Mouse (Mus musculus) NIH3T3 (cell line): ENCODE data around the gene Cdc20.

Source experiments
- DNase-seq: peaks from one replicate; pipeline ENCODE4 v3.0.0-alpha.2; 2012; ENCODE audit warnings: low read depth

Gene Cdc20

DNA sequence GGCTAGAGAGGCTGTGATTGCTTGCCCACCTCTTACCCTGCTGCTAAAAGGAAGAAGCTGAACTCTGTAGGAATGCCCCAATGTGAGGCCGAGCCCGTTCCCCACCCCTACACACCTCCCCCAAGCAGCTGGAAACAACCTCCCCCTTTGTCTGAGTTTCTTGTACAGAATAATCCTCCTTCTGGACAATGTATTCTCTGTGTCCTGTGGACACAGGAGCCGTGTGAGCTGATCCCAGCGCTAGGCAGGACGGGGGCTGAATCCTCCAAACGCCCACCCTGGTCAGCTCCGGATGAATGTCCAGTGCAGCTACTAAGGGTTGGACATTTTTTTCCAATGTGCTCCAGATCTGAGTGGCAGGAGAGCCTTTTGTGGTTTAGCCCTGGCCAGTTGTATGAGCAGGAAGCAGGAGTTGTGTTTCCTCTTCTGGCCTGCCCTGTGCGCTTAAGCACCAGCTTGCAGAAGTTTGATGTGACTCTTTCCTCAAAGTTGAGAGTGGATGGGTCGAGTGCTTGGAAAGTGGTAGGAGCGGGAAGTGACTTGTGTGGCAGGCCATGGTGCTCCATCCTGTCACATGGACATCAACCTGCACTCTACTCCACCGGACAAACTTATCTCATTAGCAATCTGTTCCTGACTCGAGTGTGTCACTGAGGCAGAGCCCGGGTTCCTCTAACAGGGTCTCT is 19.9 kb downstream of the Cdc20 start:
- DNase-seq = no peak

DNA sequence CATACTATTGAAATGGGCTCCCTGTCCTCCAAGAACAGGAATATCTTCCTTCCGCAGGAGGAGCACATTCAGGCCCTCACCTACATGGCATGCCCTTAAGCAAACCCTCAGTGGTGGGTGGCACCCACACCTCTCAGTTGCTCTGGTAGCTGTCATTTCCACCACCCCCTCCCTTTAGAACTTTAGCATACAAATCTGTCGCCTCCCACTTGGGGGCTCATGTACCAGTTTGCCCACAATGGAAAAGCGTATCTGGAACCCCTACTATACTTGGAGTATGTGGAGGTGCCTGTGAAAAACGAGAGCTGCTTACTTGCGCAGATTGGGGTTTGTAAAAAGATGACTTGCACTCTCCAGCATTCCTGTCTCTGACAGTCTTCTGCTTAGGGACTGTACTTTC is 20.8 kb downstream of the Cdc20 start:
- DNase-seq = no peak

DNA sequence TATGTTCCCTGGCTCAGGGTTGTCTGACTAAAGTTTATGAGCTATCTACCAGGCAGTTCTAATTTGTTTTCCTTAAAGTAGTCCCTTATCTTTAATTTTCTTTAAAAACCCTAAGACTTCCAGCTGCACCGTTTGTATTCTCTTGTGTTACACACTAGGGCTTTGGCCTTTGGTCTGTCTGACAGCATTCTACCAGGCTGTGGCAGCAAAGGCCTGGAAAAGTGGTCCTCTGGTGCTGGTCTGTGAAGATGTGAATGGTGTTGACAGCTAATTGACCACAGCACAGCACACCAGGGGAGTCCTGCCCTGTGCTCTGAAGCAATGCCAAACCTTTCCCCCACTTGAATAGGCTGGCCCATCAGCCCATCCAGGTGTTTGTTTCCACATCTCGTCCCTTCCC is 21.4 kb downstream of the Cdc20 start:
- DNase-seq = peak; percentile 32

DNA sequence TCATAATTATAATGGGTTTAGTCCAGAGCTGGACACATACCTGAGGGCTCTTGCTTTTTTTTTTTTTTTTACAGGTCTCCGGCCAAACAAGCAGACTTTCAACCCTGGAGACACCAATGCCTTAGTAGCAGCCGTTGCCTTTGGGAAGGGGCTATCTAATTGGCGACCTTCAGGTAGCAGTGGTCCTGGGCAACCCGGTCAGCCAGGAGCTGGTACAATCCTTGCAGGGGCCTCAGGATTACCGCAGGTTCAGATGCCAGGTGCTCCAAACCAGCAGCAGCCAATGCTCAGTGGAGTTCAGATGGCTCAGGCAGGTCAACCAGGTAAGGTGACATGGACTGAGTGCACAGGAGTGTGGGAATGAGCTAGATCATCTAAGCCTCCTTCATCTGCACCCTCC is 23.6 kb downstream of the Cdc20 start:
- DNase-seq = no peak

DNA sequence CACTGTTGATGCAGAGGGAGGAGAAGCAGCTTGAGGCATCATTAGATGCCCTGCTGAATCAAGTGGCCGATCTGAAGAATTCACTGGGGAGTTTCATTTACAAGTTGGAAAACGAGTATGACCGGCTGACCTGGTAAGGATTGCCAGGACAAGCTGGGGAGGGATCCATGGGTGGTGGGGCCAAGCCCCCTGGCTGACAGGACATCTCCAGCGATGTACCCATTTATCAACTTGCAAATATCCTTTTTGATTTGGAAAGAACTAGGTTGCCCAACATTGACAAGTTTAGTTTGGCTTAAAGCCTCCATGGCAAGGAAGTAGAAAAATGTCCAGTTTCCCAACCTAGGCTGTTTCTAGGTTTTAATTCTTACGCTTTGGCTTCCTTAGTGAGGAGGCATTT is 26.3 kb downstream of the Cdc20 start:
- DNase-seq = no peak

DNA sequence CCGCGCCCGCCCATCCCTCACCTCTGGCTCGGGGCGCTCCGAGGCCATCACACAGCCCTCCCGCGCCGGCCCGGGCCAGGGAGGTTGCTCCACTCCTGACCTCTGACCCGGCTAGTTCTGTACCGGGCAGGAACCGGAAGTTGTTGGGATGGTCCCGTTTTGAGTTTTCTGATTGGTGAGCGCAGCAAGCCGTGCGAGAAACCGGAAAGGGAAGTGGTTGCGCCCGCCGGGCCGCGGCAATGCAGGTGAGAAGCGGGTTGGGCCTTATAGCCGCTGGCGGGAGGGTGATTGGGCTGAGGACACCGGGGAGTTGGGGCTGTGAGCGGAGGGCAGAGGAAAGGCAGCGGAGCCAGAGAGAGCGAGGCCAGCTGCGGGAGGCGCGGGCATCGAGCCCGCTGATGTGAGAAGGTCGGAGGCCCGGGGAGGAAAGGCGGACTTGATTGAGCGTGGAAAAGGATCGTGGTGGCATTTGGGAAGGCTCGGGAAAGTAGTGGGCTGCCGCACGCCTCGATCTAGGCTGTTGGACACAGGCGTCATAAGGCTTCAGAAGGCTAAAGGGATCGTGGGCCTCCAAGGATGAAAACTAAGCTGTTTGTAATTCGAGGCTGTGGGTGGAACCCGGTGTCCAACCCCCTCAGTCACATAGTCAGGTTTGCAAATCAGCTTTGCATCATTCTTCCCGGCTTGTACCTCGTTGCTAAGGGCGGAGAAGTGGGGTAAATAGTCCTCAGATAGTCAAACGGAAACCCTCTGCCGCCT is 27.8 kb downstream of the Cdc20 start, which contains the start of the genes Szt2 and Med8:
TSS of gene Szt2 (minus strand) at position 132 of the 759 bp plus-strand sequence.
TSS of gene Med8 (plus strand) at position 196 of the 759 bp plus-strand sequence.
- peak; percentile 95 for DNase-seq

DNA sequence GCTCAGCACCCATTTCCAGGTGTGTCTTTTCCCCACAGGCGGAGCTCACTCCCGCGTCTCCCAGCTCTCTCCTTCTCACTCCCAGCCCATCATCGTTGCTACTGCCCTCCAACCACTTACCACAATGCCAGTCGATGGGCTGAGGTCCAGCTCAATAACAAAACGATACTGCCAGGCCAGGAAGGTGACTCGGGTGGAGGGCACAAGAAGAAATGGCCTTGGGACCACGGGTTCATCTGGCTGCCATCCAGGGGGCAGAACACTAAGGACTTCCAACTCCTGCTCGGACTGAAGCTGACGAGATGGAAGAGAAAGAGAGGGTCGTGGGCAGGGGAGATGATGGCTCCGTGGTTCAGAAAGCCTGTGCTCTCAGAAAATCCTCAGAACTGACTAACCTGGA is 34.5 kb downstream of the Cdc20 start:
- no peak for DNase-seq

DNA sequence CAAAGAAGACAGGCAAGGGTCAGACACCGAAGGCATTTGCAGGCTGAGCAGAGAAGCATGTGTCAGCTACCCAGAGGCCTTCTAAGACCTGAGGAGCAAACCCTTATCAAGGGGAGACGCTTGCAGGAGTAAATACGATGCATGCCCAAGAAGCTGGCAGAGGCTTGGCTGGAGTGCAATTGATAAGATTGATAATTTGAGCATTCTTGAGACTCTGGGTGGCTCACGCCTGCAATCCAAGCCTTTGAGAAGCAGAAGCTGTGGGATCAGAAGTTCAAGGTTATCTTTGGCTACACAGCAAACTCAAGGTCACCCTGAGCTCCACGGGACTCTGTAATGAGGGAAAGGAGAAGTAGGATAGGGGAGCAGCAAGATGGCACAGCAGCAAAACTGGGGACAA is 35.2 kb downstream of the Cdc20 start:
- no peak for DNase-seq

DNA sequence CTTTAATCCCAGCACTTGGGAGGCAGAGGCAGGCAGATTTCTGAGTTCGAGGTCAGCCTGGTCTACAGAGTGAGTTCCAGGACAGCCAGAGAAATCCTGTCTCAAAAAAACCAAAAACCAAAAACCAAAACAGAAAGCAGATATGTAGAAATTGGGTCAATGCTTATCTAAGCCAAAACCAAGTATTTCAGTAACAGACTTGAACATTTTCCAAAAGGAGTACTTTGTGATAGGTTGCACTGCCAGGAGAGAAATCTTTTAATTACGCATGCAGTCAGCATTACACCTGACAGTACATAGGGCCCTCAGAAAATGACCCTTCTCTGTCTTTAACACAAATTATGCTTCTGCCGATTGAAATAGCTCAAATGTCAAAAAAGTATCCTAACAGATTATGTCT is 35.7 kb downstream of the Cdc20 start:
- DNase-seq = no peak

DNA sequence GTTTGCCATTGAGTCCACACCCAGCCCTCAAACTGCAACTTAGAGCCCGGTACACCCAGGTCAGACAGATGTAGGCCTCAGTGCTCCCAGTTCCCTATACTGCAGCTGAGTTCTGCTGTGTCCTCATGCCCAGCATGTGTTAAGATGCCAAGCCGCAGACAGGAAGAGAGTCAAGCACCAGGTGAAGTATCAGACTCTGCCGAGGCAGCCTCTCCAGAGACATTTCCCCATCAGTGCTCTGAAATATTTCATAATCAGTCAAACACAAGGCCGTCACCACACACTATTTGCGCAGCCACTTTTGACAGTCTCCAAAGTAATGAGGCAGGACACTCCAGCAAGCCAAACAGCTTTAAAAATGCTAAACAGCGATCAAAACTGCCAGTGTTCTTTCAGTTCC is 38.8 kb downstream of the Cdc20 start:
- no peak for DNase-seq

DNA sequence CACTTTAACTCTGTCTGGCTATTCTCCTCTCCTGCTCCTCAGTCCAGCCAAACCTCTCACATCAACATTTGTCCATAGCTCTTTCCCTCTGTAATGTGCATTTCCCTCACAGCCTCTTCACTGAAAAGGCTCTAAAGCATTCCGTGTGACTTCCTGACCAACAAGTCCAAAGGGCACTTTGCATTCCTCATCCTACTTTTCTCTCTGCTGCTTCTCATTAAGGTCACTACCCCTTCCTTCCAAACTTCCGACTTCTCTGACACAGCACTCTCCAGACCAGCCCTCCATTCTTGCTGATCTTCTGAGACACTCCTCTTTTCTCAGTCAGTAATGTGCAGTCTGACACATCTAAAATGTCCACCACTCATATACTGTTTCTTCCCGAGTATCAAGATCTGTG is 40.7 kb downstream of the Cdc20 start:
- no peak for DNase-seq

DNA sequence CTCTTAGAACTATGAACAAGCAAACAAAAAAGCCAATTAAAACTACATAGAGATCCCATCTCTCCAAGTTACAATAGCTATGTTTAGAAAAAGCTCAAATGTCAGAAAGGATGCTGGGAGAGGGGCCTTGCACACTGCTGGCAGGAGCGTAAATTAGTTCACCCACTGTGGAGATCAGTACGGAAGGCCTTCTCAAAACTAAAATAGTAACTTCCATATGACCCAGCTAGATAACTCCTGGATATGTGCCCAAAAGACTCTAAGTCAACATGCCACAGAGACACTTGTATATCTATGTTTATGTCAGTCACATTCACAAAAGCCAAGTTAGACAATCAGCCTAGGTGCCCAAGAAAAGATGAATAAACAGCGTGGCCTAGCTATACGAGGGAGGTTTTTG is 41.9 kb downstream of the Cdc20 start:
- no peak for DNase-seq

DNA sequence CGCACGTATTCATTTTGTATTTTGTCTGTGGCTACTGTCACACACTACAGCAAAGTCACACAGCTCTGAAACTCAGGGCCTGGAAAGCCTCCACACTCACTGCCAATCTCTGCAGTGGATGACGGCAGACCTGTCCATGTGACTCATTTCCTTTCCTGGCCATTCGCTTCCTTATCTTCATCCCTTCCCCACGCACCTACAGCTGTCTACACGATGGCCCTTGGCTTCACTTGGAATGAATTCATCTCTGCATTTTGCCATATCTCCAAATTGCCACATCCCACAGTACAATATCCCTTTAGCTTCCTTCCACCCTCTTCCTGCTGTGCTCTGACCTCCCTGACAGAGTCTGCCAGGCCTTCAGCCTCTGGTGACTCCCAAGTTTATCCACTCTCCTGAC is 42.6 kb downstream of the Cdc20 start:
- DNase-seq = no peak

DNA sequence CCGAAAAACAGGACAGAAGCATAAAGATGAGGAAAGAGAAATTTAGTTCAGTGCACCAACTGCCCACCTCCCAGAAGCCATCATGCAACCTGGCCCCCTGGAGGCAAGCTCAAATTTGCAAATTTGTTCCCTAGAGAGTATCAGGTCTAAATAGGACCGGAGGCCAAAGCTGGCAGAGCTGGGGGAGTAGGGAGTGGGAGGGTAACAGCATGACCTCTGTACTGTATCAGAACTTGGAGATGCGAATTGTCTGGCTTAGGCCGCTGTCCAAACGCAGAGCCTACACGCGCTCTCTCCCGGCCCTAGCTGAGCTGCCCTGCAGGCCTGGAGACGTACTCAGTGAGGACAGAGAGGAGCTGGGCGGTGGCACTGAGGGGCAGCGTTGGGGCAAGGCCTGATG is 47.0 kb downstream of the Cdc20 start:
- DNase-seq = no peak

DNA sequence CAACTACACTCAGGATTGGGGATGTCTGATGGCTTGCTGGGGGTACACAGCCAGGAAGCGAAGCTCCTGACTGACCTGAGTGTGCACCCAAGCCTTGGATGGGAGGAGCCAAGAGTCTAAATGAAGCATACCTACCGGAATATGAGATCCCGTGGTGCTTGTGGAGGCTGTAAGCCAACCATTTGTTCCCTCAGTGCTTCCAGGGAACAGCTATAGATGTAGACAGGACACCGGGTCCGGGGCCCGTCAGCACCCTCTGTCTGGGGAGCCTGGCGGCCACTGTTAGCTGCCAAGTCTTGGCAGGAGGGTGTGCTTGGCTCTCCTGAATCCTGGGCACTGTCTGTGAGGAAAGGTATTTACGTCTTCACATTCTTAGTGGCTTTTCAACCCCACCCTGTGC is 49.8 kb downstream of the Cdc20 start:
- no peak for DNase-seq

DNA sequence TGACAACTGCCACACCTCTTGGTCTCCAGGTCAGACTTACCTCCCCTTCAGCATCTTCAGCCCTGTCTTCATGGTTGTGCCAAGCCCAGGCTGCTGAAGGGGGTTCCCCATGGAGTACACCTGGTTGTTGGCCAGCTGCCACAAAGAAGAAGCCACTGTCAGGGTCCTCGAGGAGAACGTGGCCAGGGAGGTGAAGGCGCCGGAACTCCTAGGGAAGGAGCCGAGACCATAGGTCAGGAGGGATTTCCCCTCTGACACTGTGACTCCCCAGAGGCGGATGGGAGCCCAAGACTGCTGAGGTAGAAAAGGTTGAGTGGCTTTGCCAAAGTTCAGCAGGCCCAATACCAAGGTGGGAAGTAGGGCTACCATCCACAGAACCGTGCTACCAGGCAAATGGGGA is 53.9 kb downstream of the Cdc20 start:
- DNase-seq = no peak
